ENCODE assay signal across 8 mouse cellular contexts in genomic region chr10:25239156-25239555, GRCm38 (mm10).
A peak's percentile ranks its signal among the peaks of the same experiment; 100 is the strongest.
DNase-seq lines count a peak whose midpoint lies in the region; ATAC-seq lines count a peak whose summit lies in the region.
"Had no signal": no experiment of that assay in that cellular context is flagged by ENCODE, and none has a peak within 500 bp of the region (broad histone marks: within the 10 kb centered on the region; RNA-seq: fewer than 3 reads in every experiment).

No protein-coding gene starts in this region.

- no peak overlapping the region for H3K9ac ChIP-seq in embryonic facial prominence, embryonic 14.5 days (ENCODE audit: low read depth, low read length)
- H3K9ac ChIP-seq in intestine, embryonic 16.5 days (ENCODE audit: low read depth, low read length), result no peak overlapping the region
- H3K9ac ChIP-seq in midbrain, embryonic 11.5 days (ENCODE audit: low read length), result no peak overlapping the region

- H3K36me3 ChIP-seq in embryonic facial prominence, embryonic 14.5 days (ENCODE audit: control insufficient read depth, insufficient read depth, low read length), result no peaks in the 10 kb centered on the region
- H3K36me3 ChIP-seq in intestine, embryonic 16.5 days (ENCODE audit: control insufficient read depth, insufficient read depth, low read length), result no peaks in the 10 kb centered on the region
- H3K36me3 ChIP-seq in midbrain, embryonic 11.5 days (ENCODE audit: control insufficient read depth, insufficient read depth, low read length), result no peaks in the 10 kb centered on the region

- no peaks in the 10 kb centered on the region for H3K27me3 ChIP-seq in embryonic facial prominence, embryonic 14.5 days (replicated peaks; ENCODE audit: control insufficient read depth, insufficient read depth, low read length)
- H3K27me3 ChIP-seq in intestine, embryonic 16.5 days (replicated peaks; ENCODE audit: control insufficient read depth, insufficient read depth, low read length), result no peaks in the 10 kb centered on the region
- H3K27me3 ChIP-seq in midbrain, embryonic 11.5 days (ENCODE audit: control insufficient read depth, insufficient read depth, low read length), result no peaks in the 10 kb centered on the region

- H3K9me3 ChIP-seq in embryonic facial prominence, embryonic 14.5 days (ENCODE audit: control insufficient read depth, low read length), result no peaks in the 10 kb centered on the region
- H3K9me3 ChIP-seq in intestine, embryonic 16.5 days (ENCODE audit: control insufficient read depth, low read length), result no peaks in the 10 kb centered on the region
- H3K9me3 ChIP-seq in midbrain, embryonic 11.5 days (ENCODE audit: control insufficient read depth, low read length), result no peaks in the 10 kb centered on the region

- no peak overlapping the region for H3K27ac ChIP-seq in embryonic facial prominence, embryonic 14.5 days (replicated peaks; ENCODE audit: low read depth, low read length)
- H3K27ac ChIP-seq in intestine, embryonic 16.5 days (ENCODE audit: low read length), result no peak overlapping the region
- H3K27ac ChIP-seq in midbrain, embryonic 11.5 days (ENCODE audit: low read depth, low read length), result no peak overlapping the region
- H3K27ac ChIP-seq: macrophage had no signal

- peak; percentile 26 for DNase-seq in ovary, postnatal 36 days (ENCODE audit: low spot score)
- DNase-seq in ovary, adult 18-20 months (ENCODE audit: low spot score), result no peak
- peak; percentile 76 for DNase-seq in brain, adult 2 months (ENCODE audit: low read depth, low spot score)
- peak; percentile 50 for DNase-seq in embryonic facial prominence, embryonic 14.5 days (ENCODE audit: low spot score)
- DNase-seq in midbrain, embryonic 11.5 days (ENCODE audit: low spot score, missing footprints), result peak; percentile 87
- peak; percentile 59 for DNase-seq in testis, postnatal 10 days (ENCODE audit: low spot score)

- ATAC-seq in embryonic facial prominence, embryonic 14.5 days (ENCODE audit: low read depth), result 0 out of 2 replicates have a peak, but pooled peaks have one; percentile 33
- ATAC-seq in intestine, embryonic 16.5 days, result 0 out of 2 replicates have a peak, but pooled peaks have one; percentile 38
- peak; percentile 57; the same call in 1 of the 2 replicates for ATAC-seq in midbrain, embryonic 11.5 days (ENCODE audit: low FRiP score)

- 31% methylated on average over 9 of the region's 9 CpGs for WGBS in embryonic facial prominence, embryonic 14.5 days
- WGBS in intestine, embryonic 16.5 days, result 30% methylated on average over 9 of the region's 9 CpGs
- WGBS in midbrain, embryonic 11.5 days, result 24% methylated on average over 9 of the region's 9 CpGs

- no peak overlapping the region for H3K4me3 ChIP-seq in embryonic facial prominence, embryonic 14.5 days (ENCODE audit: low read depth, low read length)
- no peak overlapping the region for H3K4me3 ChIP-seq in intestine, embryonic 16.5 days (ENCODE audit: low read length)
- H3K4me3 ChIP-seq in midbrain, embryonic 11.5 days (ENCODE audit: low read depth, low read length), result no peak overlapping the region

- H3K4me2 ChIP-seq in embryonic facial prominence, embryonic 14.5 days (ENCODE audit: low read depth, low read length), result no peak overlapping the region
- H3K4me2 ChIP-seq in intestine, embryonic 16.5 days (ENCODE audit: low read depth, low read length), result no peak overlapping the region
- H3K4me2 ChIP-seq in midbrain, embryonic 11.5 days, result no peak overlapping the region

- no peaks in the 10 kb centered on the region for H3K4me1 ChIP-seq in embryonic facial prominence, embryonic 14.5 days (ENCODE audit: control insufficient read depth, insufficient read depth, low read length)
- H3K4me1 ChIP-seq in intestine, embryonic 16.5 days (ENCODE audit: control insufficient read depth, insufficient read depth, low read length), result no peaks in the 10 kb centered on the region
- no peaks in the 10 kb centered on the region for H3K4me1 ChIP-seq in midbrain, embryonic 11.5 days (ENCODE audit: control insufficient read depth, insufficient read depth, low read length)
